Mouse (Mus musculus) bone marrow macrophage, adult 2 months (primary cell): ENCODE data around the gene Smarcc1.

ENCODE experiments used
- CTCF ChIP-seq: IDR thresholded peaks from 2 replicates; pipeline ENCODE4 v1.5.1; 2012; ENCODE audit warnings: low read depth, mild to moderate bottlenecking, low read length, moderate library complexity
- POLR2A ChIP-seq: IDR thresholded peaks from 2 replicates; pipeline ENCODE4 v1.6.1; 2012; ENCODE audit warnings: mild to moderate bottlenecking, low read depth, low read length, borderline replicate concordance

DNA sequence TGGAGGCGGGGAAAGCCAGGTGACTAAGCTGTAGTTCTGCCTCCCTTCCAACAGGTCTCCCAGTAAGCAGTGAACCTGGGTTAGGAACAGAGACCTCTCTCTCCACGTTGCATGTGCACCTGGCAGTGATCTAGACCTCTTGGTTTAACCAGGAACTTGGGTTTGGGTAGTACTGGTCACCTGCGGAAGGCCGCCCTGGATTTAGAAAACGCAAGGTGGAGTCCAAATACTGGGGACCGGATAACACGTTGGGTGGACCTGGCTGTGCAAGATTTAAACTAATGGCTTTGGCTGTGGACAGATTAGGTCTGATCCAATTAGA is 127.0 kb downstream of the Smarcc1 start:
- TF ChIP-seq POLR2A (no peak), CTCF (no peak)
